Mouse (Mus musculus): ENCODE results near the gene Vsig2.

DNA sequence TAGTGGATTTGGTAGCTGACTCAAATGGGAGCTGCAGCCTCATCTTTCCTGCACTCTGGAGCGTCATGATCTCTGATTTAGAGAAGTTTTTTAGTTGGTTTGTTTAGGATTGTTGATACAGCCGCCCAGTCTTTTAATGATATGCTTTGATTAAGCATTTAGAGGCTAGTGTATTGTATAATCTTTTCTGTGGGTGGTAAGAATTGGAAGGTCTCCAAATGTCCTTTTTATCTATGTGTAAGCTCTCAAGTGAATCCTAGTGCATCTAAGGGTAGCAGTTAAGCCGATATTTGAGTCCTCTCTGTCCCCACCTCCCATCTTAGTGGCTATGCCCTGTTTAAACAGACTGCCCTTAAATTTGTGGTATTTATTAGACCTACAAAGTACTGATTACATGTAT, 24.6 kb upstream of the Vsig2 start:
- TF ChIP-seq MAX (IDR thresholded peaks at IDR 0.05; ENCODE audit: low read depth) (no peak), USF1 (IDR thresholded peaks at IDR 0.05; ENCODE audit: low read depth) (no peak), E2F4 (IDR thresholded peaks at IDR 0.05; ENCODE audit: insufficient read depth) (no peak), POLR2A (IDR thresholded peaks at IDR 0.05; ENCODE audit: insufficient read length, low read depth) (no peak), MYOG (IDR thresholded peaks at IDR 0.05; ENCODE audit: control insufficient read depth in 1 of 3, insufficient read depth in 1 of 3, insufficient read length in 2 of 3, low read depth in 2 of 3) (no peak), TCF12 (IDR thresholded peaks at IDR 0.05; ENCODE audit: insufficient read depth, poor library complexity, severe bottlenecking) (no peak), MYOD1 (IDR thresholded peaks at IDR 0.05; ENCODE audit: control insufficient read depth in 1 of 3, insufficient read length in 2 of 3, low read depth in 2 of 3) (no peak), SRF (IDR thresholded peaks at IDR 0.05; ENCODE audit: control insufficient read depth, insufficient read length, low read depth) (no peak), TCF3 (IDR thresholded peaks at IDR 0.05; ENCODE audit: insufficient read length, low read depth) (no peak), CEBPB (IDR thresholded peaks at IDR 0.05; ENCODE audit: insufficient read depth, poor library complexity, severe bottlenecking) (no peak), POLR2AphosphoS2 (IDR thresholded peaks at IDR 0.05; ENCODE audit: insufficient read length, low read depth) (no peak)

Measured in myocyte (in vitro differentiated cells).